Mouse (Mus musculus) forebrain, embryonic 12.5 days (tissue): Measurements from ENCODE around the gene Tmem44. TPM values are rescaled to one million over a fixed set of nuclear protein-coding genes. Genes with fewer than 3 reads are reported as not detected.

Experiments
- ATAC-seq: fragments of 200-750 bp; cut with Nextera tagmentation; 2 replicates; pipeline ENCODE4 v1.8.0; 2017; ENCODE audit warnings: moderate TSS enrichment; ENCODE audit not compliant: low FRiP score
- H3K27ac ChIP-seq: fragments of 300-500 bp; sonication (generic); 2 replicates; pipeline ENCODE4 v1.5.1; 2016; ENCODE audit warnings: mild to moderate bottlenecking
- H3K27me3 ChIP-seq: fragments of 300-500 bp; sonication (generic); 2 replicates; pipeline ENCODE4 v1.6.1; 2016; ENCODE audit warnings: mild to moderate bottlenecking
- H3K36me3 ChIP-seq: fragments of 300-500 bp; sonication (generic); replicated peaks from 2 replicates; pipeline ENCODE4 v1.6.1; 2016; ENCODE audit warnings: mild to moderate bottlenecking
- H3K4me1 ChIP-seq: fragments of 300-500 bp; sonication (generic); 2 replicates; pipeline ENCODE4 v1.6.1; 2016
- H3K4me2 ChIP-seq: fragments of 300-500 bp; sonication (generic); 2 replicates; pipeline ENCODE4 v1.6.1; 2016; ENCODE audit warnings: mild to moderate bottlenecking, moderate library complexity
- H3K4me3 ChIP-seq: fragments of 300-500 bp; sonication (generic); replicated peaks from 2 replicates; pipeline ENCODE4 v1.5.1; 2016; ENCODE audit warnings: mild to moderate bottlenecking
- H3K9ac ChIP-seq: fragments of 300-500 bp; sonication (generic); 2 replicates; pipeline ENCODE4 v1.6.1; 2016; ENCODE audit warnings: mild to moderate bottlenecking
- H3K9me3 ChIP-seq: fragments of 300-500 bp; sonication (generic); 2 replicates; pipeline ENCODE4 v1.6.1; 2016
- WGBS: fragments of 180-500 bp; shearing (Covaris S2); methylation state at CpG from one replicate; pipeline ENCODE4 v1.1.7; 2016; 5-methylcytosine and 5-hydroxymethylcytosine counted together
- polyA plus RNA-seq: library from polyadenylated mRNA; unstranded; fragments of >200 nt; fragmentation: Nextera tagmentation; extraction: Ambion mirVana; gene quantifications from 2 replicates; pipeline ENCODE4 v1.2.1, GENCODE M21; 2016

Tmem44 gene
- polyA plus RNA-seq, 1 experiment from 2014 or later, result 47.4 TPM

GRCm38 (mm10) chr16:30527889-30528288, 22.8 kb downstream of the Tmem44 start:
- WGBS, result 79% methylated on average over 2 of the region's 2 CpGs
- Histone ChIP-seq H3K36me3 (peaks cover 47% of the 10 kb centered on the region), H3K27me3 (no peaks in the 10 kb centered on the region), H3K27ac (no peak overlapping the region), H3K4me2 (no peak overlapping the region), H3K4me3 (no peak overlapping the region), H3K9me3 (no peaks in the 10 kb centered on the region), H3K4me1 (no peaks in the 10 kb centered on the region), H3K9ac (no peak overlapping the region)
- ATAC-seq, result no peak

GRCm38 (mm10) chr16:30525756-30526155, 24.9 kb downstream of the Tmem44 start:
- 86% methylated on average over 14 of the region's 14 CpGs for whole genome bisulfite sequencing
- ATAC-seq, result no peak
- no peak overlapping the region for H3K4me2 ChIP-seq

DNA sequence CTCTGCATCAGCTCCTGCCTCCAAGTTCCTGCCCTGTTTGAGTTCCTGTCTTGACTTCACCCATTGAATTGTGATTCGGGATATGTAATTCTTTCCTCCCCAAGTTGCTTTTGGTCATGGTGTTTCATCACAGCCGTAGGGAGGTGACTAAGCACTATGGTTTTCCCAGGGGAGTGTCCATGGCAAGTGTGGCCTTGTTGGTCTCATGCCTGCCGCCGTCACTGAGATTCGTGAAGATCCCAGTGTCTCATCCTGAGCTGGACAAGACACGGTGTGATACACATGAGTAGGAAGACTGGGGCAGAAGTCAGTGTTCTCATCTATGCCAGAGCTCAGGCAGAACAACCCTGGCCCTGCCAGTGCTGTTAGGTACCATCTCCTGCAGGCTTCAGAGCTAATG, 26.2 kb downstream of the Tmem44 start:
- no peaks in the 10 kb centered on the region for H3K4me1 ChIP-seq
- H3K9me3 ChIP-seq, result no peaks in the 10 kb centered on the region
- H3K4me3 ChIP-seq, result no peak overlapping the region
- 94% methylated on average over 6 of the region's 6 CpGs for WGBS
- H3K36me3 ChIP-seq, result peaks cover 50% of the 10 kb centered on the region
- no peak overlapping the region for H3K4me2 ChIP-seq
- ATAC-seq, result no peak
- H3K27ac ChIP-seq, result no peak overlapping the region
- H3K9ac ChIP-seq, result no peak overlapping the region
- no peaks in the 10 kb centered on the region for H3K27me3 ChIP-seq

More at GRCm38 (mm10) chr16:30525756-30526155, 24.9 kb downstream of the Tmem44 start:
- H3K27me3 ChIP-seq, result no peaks in the 10 kb centered on the region
- H3K4me3 ChIP-seq, result no peak overlapping the region
- H3K27ac ChIP-seq, result no peak overlapping the region; the same call in 1 of the 2 replicates
- no peaks in the 10 kb centered on the region for H3K4me1 ChIP-seq
- H3K9me3 ChIP-seq, result no peaks in the 10 kb centered on the region
- peaks cover 56% of the 10 kb centered on the region for H3K36me3 ChIP-seq
- no peak overlapping the region for H3K9ac ChIP-seq

DNA sequence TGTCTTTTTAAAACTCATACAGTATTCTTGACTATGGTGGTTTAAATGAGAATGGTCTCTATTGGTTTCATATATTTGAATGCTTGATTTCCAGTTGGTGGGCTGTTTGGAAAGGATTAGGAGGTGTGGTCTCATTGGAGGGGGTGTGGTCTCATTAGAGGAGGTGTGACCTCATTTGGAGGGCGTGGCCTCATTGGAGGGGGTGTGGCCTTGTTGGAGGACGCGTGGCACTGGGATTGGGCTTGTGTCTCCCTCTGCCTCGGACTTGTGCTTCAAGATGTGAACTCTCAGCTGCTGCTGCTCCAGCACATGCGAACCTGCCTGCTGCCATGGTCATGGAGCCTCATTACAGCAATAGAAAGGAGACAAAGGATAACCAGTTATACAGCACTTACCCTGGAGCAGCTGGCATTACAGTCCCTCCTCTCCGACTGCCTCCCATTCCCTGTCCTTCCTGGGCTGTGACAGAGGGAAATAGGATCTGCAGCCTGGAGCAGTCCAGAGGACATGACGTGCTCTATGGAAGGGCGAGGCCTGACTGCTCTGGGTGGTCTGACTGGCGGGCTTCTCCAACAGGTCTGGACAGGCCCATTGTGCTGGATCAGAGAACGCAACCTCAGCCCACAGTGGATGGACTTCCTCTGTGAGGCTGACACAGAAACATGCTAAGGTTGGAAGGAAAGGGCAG, 28.2 kb downstream of the Tmem44 start:
- no peak overlapping the region for H3K4me2 ChIP-seq
- H3K27me3 ChIP-seq, result no peaks in the 10 kb centered on the region
- no peaks in the 10 kb centered on the region for H3K9me3 ChIP-seq
- 65% methylated on average over 10 of the region's 10 CpGs for WGBS
- H3K4me1 ChIP-seq, result no peaks in the 10 kb centered on the region
- ATAC-seq, result 0 out of 2 replicates have a peak, but pooled peaks have one; percentile 23
- H3K4me3 ChIP-seq, result no peak overlapping the region
- H3K36me3 ChIP-seq, result peaks cover 37% of the 10 kb centered on the region
- H3K9ac ChIP-seq, result no peak overlapping the region
- no peak overlapping the region for H3K27ac ChIP-seq

DNA sequence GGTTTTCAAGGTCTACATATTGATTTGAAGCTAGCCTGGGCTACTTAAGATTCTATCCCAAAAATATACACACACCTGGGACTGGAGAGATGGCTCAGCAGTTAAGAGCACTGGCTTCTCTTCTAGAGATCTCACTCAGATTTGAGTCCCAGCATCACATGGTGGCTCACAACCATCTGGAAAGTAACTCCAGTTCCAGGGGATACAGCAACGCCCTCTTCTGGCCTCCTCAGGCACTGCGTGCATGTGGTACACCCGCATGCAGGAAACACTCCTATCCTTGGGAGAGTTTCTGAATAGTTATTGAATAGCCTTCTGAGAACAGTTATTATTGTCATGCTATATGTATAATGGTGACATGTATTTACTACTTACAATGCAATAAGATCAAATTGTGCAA, 29.5 kb downstream of the Tmem44 start:
- 56% methylated on average over 3 of the region's 3 CpGs for WGBS
- Histone ChIP-seq H3K36me3 (peaks cover 38% of the 10 kb centered on the region), H3K9me3 (no peaks in the 10 kb centered on the region), H3K4me3 (no peak overlapping the region), H3K27me3 (no peaks in the 10 kb centered on the region), H3K4me1 (no peaks in the 10 kb centered on the region), H3K27ac (no peak overlapping the region), H3K9ac (no peak overlapping the region), H3K4me2 (no peak overlapping the region)
- ATAC-seq, result no peak

- Histone ChIP-seq H3K9me3 (no peaks in the 10 kb centered on the region), H3K4me3 (no peak overlapping the region), H3K27me3 (no peaks in the 10 kb centered on the region), H3K4me1 (no peaks in the 10 kb centered on the region), H3K4me2 (no peak overlapping the region), H3K9ac (no peak overlapping the region), H3K36me3 (peaks cover 38% of the 10 kb centered on the region), H3K27ac (no peak overlapping the region)
- WGBS, result 34% methylated on average over 9 of the region's 9 CpGs
- ATAC-seq, result no peak
Observed at GRCm38 (mm10) chr16:30520361-30520823, 30.2 kb downstream of the Tmem44 start.

- no peaks in the 10 kb centered on the region for H3K4me1 ChIP-seq
- H3K4me2 ChIP-seq, result no peak overlapping the region
- H3K9ac ChIP-seq, result no peak overlapping the region
- H3K4me3 ChIP-seq, result no peak overlapping the region
- H3K36me3 ChIP-seq, result peaks cover 33% of the 10 kb centered on the region
- H3K27ac ChIP-seq, result no peak overlapping the region
- no peaks in the 10 kb centered on the region for H3K9me3 ChIP-seq
- no peak for ATAC-seq
- WGBS, result 86% methylated on average over 9 of the region's 9 CpGs
- H3K27me3 ChIP-seq, result no peaks in the 10 kb centered on the region
Observed at GRCm38 (mm10) chr16:30518635-30519034, 32.0 kb downstream of the Tmem44 start.

DNA sequence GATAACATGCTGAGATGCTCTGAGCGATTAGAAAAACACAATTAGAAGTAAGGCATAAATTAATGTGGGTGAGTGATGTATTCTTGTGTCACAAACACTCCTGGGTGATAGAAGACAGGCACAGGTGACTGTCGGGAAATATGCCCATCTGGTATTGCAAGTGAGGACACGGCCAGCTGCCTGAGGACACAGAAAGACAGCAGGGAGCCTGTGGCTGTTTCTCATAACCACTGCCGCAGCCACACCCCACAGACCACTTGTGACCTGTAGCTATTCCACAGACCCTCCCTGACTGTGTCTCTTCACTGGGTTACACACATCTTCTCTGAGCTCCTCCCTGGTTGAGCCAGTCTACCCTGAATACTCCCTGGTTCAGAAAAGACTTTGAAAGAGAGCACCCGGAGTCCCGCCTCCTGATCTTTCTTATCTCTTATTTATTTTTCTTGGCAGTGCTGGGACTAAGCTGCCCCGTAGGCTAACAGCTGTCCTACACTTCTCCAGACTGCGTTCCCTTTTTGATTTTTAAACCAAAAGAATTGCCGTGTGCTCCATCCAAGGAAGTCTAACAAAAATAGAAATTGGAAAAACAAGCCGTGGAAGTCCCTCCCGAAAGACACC, 32.9 kb downstream of the Tmem44 start:
- WGBS, result 79% methylated on average over 11 of the region's 11 CpGs
- H3K36me3 ChIP-seq, result peaks cover 29% of the 10 kb centered on the region

GRCm38 (mm10) chr16:30516993-30517392, 33.6 kb downstream of the Tmem44 start:
- no peaks in the 10 kb centered on the region for H3K4me1 ChIP-seq
- 95% methylated on average over 9 of the region's 9 CpGs for WGBS
- no peak overlapping the region for H3K27ac ChIP-seq
- no peak overlapping the region for H3K4me3 ChIP-seq
- H3K4me2 ChIP-seq, result no peak overlapping the region
- H3K9ac ChIP-seq, result no peak overlapping the region
- no peaks in the 10 kb centered on the region for H3K27me3 ChIP-seq
- no peaks in the 10 kb centered on the region for H3K9me3 ChIP-seq
- ATAC-seq, result no peak
- H3K36me3 ChIP-seq, result peaks cover 21% of the 10 kb centered on the region

More for the DNA sequence above, 32.9 kb downstream of the Tmem44 start:
- ATAC-seq, result no peak
- no peaks in the 10 kb centered on the region for H3K27me3 ChIP-seq
- no peaks in the 10 kb centered on the region for H3K4me1 ChIP-seq
- no peak overlapping the region for H3K4me2 ChIP-seq
- no peak overlapping the region for H3K9ac ChIP-seq
- H3K27ac ChIP-seq, result no peak overlapping the region
- no peak overlapping the region for H3K4me3 ChIP-seq
- no peaks in the 10 kb centered on the region for H3K9me3 ChIP-seq

GRCm38 (mm10) chr16:30515418-30515817, 35.2 kb downstream of the Tmem44 start:
- H3K27ac ChIP-seq, result no peak overlapping the region
- no peak overlapping the region for H3K4me3 ChIP-seq
- H3K9me3 ChIP-seq, result no peaks in the 10 kb centered on the region
- peaks cover 12% of the 10 kb centered on the region for H3K4me1 ChIP-seq
- no peak overlapping the region for H3K4me2 ChIP-seq
- no peaks in the 10 kb centered on the region for H3K27me3 ChIP-seq
- H3K36me3 ChIP-seq, result peaks cover 20% of the 10 kb centered on the region
- H3K9ac ChIP-seq, result no peak overlapping the region
- no peak for ATAC-seq
- WGBS, result 67% methylated on average over 12 of the region's 12 CpGs

DNA sequence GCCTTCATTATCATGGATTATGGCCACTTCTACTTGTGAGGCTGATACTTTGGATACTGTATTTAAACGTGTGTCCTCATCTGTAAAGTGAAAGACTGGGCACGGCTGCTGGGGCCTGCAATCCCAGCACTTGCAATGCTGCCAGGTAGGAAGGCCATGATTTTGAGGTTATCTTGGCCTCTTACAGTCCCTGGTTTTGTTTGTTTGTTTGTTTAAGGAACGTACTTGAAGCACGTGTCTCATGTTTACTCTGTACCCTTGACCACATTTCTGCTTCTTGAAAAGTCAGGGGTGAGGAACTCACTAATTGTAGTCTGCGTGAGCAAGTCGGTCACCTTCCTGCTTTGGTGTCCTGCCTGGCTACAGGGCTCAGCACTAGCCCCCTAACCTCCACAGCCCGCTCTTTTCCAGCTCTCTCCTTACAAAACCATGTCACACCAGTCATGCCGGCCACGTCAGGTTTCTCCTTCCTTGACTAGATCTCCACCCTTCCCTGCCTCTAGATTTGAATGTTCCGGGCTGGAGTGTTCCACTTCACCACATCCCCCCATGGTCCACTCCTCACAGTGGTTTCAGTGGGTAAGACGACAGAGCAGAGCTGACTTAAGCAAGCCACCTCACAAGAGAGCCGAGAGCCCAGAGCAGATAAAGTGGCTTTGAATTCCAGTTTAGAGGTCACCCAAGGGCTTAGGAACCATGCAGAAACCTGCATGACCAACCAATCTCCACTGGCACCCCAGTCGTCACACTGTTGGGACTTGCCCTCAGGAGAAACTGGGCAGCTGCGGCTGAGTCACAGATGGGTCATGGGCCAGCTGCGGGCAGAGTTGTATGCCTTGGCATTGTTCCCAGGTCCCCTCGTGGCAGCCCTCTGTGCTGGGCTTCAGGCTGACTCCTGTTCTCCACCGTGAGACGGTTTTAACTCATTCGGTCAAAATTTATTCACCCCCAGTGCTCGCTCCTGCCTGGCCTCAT, 37.3 kb downstream of the Tmem44 start:
- H3K27me3 ChIP-seq, result no peaks in the 10 kb centered on the region
- H3K4me2 ChIP-seq, result no peak overlapping the region
- no peak overlapping the region for H3K27ac ChIP-seq
- ATAC-seq, result no peak
- no peak overlapping the region for H3K4me3 ChIP-seq
- no peak overlapping the region for H3K9ac ChIP-seq
- 86% methylated on average over 20 of the region's 20 CpGs for WGBS
- H3K9me3 ChIP-seq, result no peaks in the 10 kb centered on the region
- peaks cover 17% of the 10 kb centered on the region for H3K4me1 ChIP-seq
- H3K36me3 ChIP-seq, result peaks cover 20% of the 10 kb centered on the region

GRCm38 (mm10) chr16:30512375-30513049, 38.1 kb downstream of the Tmem44 start:
- H3K36me3 ChIP-seq, result peaks cover 20% of the 10 kb centered on the region

More at GRCm38 (mm10) chr16:30512375-30513049, 38.1 kb downstream of the Tmem44 start:
- peaks cover 17% of the 10 kb centered on the region for H3K4me1 ChIP-seq
- no peak overlapping the region for H3K4me3 ChIP-seq
- no peak overlapping the region for H3K27ac ChIP-seq
- no peaks in the 10 kb centered on the region for H3K9me3 ChIP-seq
- no peak overlapping the region for H3K4me2 ChIP-seq
- H3K9ac ChIP-seq, result no peak overlapping the region
- H3K27me3 ChIP-seq, result no peaks in the 10 kb centered on the region
- no peak for ATAC-seq
- WGBS, result 61% methylated on average over 8 of the region's 8 CpGs
